Mouse (Mus musculus): ENCODE results near the gene Pax8.
A peak's percentile ranks its signal among the peaks of the same experiment; 100 is the strongest.

Gene Pax8

GRCm38 (mm10) chr2:24467156-24467555 lies 8.2 kb downstream of the Pax8 start:
- DNase-seq (ENCODE audit: low spot score in 2 of 2) = no peak

- DNase-seq (ENCODE audit: low spot score in 2 of 2) = no peak
Measured at GRCm38 (mm10) chr2:24460808-24461127, 14.6 kb downstream of the Pax8 start.

GRCm38 (mm10) chr2:24460112-24460807 lies 15.1 kb downstream of the Pax8 start:
- no peak for DNase-seq (ENCODE audit: low spot score in 2 of 2)

- DNase-seq (ENCODE audit: low spot score in 2 of 2) = no peak
Measured at GRCm38 (mm10) chr2:24456841-24457240, 18.6 kb downstream of the Pax8 start.

- DNase-seq (ENCODE audit: low spot score in 2 of 2) = no peak
Measured at GRCm38 (mm10) chr2:24455057-24455855, 20.1 kb downstream of the Pax8 start.

- no peak for DNase-seq (ENCODE audit: low spot score in 2 of 2)
Measured at GRCm38 (mm10) chr2:24454429-24455011, 20.9 kb downstream of the Pax8 start.

GRCm38 (mm10) chr2:24453206-24453605 lies 22.2 kb downstream of the Pax8 start:
- no peak for DNase-seq (ENCODE audit: low spot score in 2 of 2)

- no peak for DNase-seq (ENCODE audit: low spot score in 2 of 2)
Measured at GRCm38 (mm10) chr2:24449111-24449510, 26.3 kb downstream of the Pax8 start.

GRCm38 (mm10) chr2:24443256-24443790 lies 32.1 kb downstream of the Pax8 start:
- no peak for DNase-seq (ENCODE audit: low spot score in 2 of 2)

- no peak for DNase-seq (ENCODE audit: low spot score in 2 of 2)
Measured at GRCm38 (mm10) chr2:24442303-24442925, 33.0 kb downstream of the Pax8 start.

- DNase-seq (ENCODE audit: low spot score in 2 of 2) = no peak
Measured at GRCm38 (mm10) chr2:24441899-24442298, 33.5 kb downstream of the Pax8 start.

GRCm38 (mm10) chr2:24440056-24440455 lies 35.3 kb downstream of the Pax8 start:
- no peak for DNase-seq (ENCODE audit: low spot score in 2 of 2)

- DNase-seq (ENCODE audit: low spot score in 2 of 2) = no peak
Measured at GRCm38 (mm10) chr2:24435699-24436098, 39.7 kb downstream of the Pax8 start.

- no peak for DNase-seq (ENCODE audit: low spot score in 2 of 2)
Measured at GRCm38 (mm10) chr2:24434670-24435069, 40.7 kb downstream of the Pax8 start.

- no peak for DNase-seq (ENCODE audit: low spot score in 2 of 2)
Measured at GRCm38 (mm10) chr2:24429806-24430205, 45.6 kb downstream of the Pax8 start.

- DNase-seq (ENCODE audit: low spot score in 2 of 2) = peak in 1 of 2 experiments; percentile 31
Measured at GRCm38 (mm10) chr2:24427866-24428675, 47.3 kb downstream of the Pax8 start.

- DNase-seq (ENCODE audit: low spot score in 2 of 2) = no peak
Measured at GRCm38 (mm10) chr2:24425630-24426029, 49.8 kb downstream of the Pax8 start.

- DNase-seq (ENCODE audit: low spot score in 2 of 2) = no peak
Measured at GRCm38 (mm10) chr2:24422815-24423214, 52.6 kb downstream of the Pax8 start.

- no peak for DNase-seq (ENCODE audit: low spot score in 2 of 2)
Measured at GRCm38 (mm10) chr2:24421211-24421863, 54.1 kb downstream of the Pax8 start.

GRCm38 (mm10) chr2:24417564-24417963 lies 57.8 kb downstream of the Pax8 start:
- no peak for DNase-seq (ENCODE audit: low spot score in 2 of 2)

GRCm38 (mm10) chr2:24417106-24417505 lies 58.3 kb downstream of the Pax8 start:
- DNase-seq (ENCODE audit: low spot score in 2 of 2) = no peak
